Mouse (Mus musculus) E14TG2a.4 (cell line): ENCODE results near the gene Arhgef6.

Source experiments
- CTCF ChIP-seq: conservative IDR thresholded peaks from 2 replicates; pipeline ENCODE4 v1.5.1; 2014; ENCODE audit warnings: low read length
- NANOG ChIP-seq: IDR thresholded peaks from 2 replicates; pipeline ENCODE4 v1.6.1; 2014; ENCODE audit warnings: borderline replicate concordance, low read length, mixed read lengths

- TF ChIP-seq CTCF (no peak), NANOG (no peak)
Measured at GRCm38 (mm10) chrX:57221881-57222280, 116.6 kb downstream of the Arhgef6 start.
